Mouse (Mus musculus): ENCODE measurements around the gene Serpina11.

Serpina11 gene

GRCm38 (mm10) chr12:103989857-103990256 lies at the start of gene Serpina11:
Serpina11 (minus strand) TSS chr12:103989957.
- DNase-seq (ENCODE audit: low read depth in 1 of 2, low spot score in 2 of 2): no peak

- no peak for DNase-seq (ENCODE audit: low read depth in 1 of 2, low spot score in 2 of 2)
Measured at GRCm38 (mm10) chr12:104038181-104038580, 48.4 kb upstream of the Serpina11 start.

DNA sequence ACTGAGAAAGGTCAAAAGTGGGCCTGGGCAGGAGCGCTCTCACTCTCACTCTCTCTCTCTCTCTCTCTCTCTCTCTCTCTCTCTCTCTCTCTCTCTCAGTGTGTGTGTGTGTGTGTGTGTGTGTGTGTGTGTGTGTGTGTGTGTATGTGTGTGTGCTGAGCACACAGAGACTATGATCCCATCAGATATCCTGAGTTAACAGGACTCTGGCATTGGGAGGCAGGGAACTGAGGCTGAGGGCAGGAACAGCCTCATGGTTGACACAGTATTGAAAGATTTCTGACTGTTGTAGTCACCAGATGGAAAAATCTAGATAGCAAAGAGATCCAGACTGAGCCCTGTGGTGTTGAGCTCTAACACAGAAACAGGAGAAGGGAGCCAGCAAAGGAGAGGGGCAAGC lies 44.0 kb upstream of the Serpina11 start:
- DNase-seq (ENCODE audit: low read depth in 1 of 2, low spot score in 2 of 2): no peak

DNA sequence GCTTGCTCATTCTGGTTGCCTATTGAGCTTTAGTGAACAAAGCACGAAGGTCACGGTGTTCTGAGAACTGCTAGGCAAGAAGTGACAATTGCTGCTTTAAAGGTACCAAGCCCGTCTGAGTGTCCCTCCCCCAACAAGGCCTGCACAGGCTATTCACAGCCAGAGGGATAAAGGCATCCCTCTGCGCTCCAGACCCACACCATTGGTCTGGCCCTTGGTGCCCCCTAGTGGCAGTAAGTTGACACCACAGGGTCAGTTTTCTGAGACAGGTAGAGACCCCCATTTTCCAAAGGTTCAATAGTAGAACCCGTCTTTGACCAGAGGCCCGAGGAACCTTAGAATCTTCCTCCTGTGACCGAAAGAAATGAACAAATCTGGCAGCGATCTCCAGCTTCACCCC lies 40.2 kb upstream of the Serpina11 start:
- DNase-seq (ENCODE audit: low read depth in 1 of 2, low spot score in 2 of 2): no peak

DNA sequence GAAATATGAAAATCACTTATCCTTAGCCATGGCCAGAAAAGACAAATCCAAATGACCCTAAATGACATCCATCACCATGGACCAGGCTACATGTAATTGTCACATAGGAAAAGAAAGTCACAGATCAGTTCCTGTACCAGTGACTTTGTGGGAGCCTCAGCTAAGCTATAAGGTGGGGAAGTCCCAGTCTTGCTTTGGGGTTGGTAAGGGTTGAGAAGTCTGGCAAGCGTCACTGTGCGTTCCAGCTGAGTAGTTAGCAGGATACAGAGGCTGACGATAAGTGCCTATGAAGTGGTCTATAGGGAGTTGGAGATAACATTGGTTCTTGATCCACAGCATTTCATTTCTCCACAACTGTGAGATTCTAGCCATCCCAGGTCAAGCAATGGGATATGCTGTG lies 25.5 kb upstream of the Serpina11 start:
- no peak for DNase-seq (ENCODE audit: low read depth in 1 of 2, low spot score in 2 of 2)

- DNase-seq (ENCODE audit: low read depth in 1 of 2, low spot score in 2 of 2): no peak
Measured at GRCm38 (mm10) chr12:104013620-104014019, 23.9 kb upstream of the Serpina11 start, which contains the start of gene Serpina9. Serpina9 (minus strand) TSS chr12:104013755.

DNA sequence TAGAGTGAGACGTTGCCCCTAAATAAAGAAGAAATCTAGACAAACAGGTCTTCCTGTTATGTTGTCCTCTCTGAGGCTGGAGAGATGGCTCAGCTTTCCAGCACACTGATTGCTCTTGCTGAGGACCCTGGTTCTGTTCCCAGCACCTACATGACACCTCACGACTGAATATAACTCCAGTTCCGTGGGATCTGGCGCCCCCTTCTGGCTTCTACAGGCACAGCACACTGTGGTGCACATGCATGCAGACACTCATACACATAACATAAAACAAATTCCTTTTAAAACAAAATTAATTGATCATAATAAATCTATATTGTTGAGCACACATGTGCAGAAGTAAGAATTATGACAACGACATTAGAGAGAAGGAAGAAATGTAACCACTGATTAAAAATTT lies 14.9 kb upstream of the Serpina11 start:
- DNase-seq (ENCODE audit: low read depth in 1 of 2, low spot score in 2 of 2): no peak

DNA sequence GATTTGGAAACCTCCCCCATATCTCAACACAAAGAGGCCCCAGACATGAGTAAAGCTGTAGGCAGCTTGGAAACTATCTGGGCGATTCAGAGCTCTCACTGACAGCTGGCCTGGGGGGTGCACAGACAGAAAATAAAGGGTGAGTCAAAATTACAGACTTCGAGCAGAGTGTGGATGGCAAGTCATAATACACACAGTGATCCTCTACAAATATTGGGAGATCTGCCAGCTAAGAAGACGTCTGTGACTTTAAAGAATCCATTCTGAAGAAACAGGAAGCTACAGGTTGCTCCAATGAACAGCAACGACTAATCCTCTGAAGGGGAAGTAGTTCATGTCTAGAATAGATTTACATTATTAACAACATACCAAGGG lies 13.5 kb upstream of the Serpina11 start:
- no peak for DNase-seq (ENCODE audit: low read depth in 1 of 2, low spot score in 2 of 2)

DNA sequence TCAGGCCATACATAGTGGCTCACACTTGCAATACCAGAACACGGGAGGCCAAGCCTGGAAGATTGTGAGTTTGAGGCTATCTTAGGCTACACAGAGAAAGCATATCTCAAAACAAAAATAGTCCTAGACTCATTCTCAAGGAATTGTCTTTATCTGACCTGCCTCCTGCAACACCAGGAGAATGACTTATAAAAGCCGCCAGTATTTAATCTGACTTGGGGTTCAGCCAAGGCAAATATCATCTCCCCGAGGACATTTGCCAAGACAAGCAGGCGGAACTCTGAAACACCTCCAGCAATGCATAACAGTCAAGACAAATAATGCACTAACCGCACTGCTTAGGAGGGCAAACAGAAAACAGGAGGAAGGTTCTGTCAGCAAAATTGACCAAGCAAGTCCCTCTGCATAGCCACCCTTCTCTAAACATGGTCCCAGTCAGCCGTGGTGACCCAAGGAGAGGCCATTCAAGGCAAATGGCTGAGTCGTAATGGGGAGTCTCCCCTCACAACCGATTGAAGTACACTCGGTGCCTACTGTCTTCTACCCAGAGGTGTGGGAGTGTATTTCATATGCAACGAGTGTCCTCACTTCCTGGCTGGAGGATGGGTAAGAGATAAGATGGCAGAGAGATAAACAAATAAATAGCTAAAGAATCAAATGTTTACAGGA lies 12.9 kb upstream of the Serpina11 start:
- no peak for DNase-seq (ENCODE audit: low read depth in 1 of 2, low spot score in 2 of 2)

- DNase-seq (ENCODE audit: low read depth in 1 of 2, low spot score in 2 of 2): no peak
Measured at GRCm38 (mm10) chr12:104000594-104000993, 10.8 kb upstream of the Serpina11 start.

- DNase-seq (ENCODE audit: low read depth in 1 of 2, low spot score in 2 of 2): no peak
Measured at GRCm38 (mm10) chr12:103999611-104000010, 9.9 kb upstream of the Serpina11 start.

DNA sequence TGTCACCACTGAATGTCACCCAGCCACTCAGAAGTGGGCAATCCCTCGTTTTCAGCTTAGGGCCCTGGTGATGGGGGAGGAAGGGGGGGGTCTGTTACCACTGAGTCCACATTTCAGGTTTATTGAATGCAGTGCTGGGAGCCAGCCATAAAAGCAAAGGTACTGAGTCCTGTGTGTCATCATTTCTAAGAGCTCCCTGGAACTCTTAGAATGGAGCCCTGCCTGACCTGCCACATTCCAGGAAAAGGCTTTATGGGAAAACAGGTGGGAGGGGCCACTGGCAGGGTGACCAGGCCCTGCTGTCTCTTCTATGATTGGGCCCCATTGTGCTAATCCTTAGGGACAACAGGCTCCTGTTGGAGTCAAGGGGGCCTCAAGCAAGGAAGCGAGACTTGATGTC lies 6.8 kb upstream of the Serpina11 start:
- DNase-seq (ENCODE audit: low read depth in 1 of 2, low spot score in 2 of 2): no peak

DNA sequence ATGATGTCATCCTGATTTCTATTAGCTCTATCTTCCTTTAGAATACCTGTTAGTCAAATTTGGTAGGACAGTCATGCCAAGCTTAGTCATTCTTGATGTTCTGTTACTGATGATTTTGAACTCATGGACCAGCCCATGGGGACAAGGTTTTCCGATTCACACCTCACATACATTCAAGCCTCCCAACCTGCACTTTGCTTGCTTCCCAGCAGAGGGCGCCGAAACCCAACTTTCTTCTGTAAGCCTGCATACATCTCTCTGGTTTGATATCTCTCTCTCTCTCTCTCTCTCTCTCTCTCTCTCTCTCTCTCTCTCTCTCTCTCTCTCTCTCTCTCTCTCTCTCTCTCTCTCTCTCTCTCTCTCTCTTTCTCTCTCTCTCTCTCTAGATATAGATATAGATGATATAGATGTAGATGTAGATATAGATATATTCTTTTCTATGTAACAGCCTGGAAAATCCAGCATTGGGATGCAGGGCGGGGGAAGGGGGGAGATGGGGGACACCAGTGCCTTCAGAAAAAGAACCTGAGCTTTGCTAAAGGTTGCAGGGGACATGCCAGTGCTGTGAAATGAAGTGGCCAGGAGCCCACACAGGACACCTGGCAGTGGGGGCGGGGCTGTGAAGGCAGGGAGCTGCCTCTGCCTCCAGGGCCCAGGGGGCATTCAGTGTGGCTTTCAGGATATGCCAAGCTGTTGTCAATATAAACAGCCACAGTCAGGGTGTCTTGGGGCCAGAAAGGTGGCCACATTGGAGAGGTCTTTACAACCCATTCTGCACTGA lies 5.7 kb upstream of the Serpina11 start:
- no peak for DNase-seq (ENCODE audit: low read depth in 1 of 2, low spot score in 2 of 2)

- no peak for DNase-seq (ENCODE audit: low read depth in 1 of 2, low spot score in 2 of 2)
Measured at GRCm38 (mm10) chr12:103992945-103993344, 3.2 kb upstream of the Serpina11 start.

- no peak for DNase-seq (ENCODE audit: low read depth in 1 of 2, low spot score in 2 of 2)
Measured at GRCm38 (mm10) chr12:103989514-103989767, 316 bp downstream of the Serpina11 start.

- no peak for DNase-seq (ENCODE audit: low read depth in 1 of 2, low spot score in 2 of 2)
Measured at GRCm38 (mm10) chr12:103988754-103989513, 823 bp downstream of the Serpina11 start.

DNA sequence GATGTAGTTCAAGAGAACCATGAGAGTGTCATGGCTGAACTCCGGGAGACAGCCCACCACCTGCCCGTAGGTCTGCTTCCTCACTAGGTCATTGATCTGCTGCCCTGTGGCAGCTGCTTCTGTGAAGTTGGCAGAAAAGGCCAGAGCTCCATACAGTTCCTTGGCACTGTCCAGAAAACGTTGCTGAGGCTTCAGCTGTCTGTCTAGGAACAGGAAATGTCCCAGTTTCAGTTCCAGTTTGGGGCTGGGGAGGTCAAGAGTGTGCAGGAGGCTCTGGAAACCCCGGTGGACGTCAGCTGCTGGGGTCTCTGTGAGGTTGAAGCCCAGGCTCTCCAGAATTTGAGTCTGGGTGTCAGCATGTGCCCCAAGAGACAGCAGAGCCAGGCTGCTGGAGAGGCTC lies 3.9 kb downstream of the Serpina11 start:
- no peak for DNase-seq (ENCODE audit: low read depth in 1 of 2, low spot score in 2 of 2)

GRCm38 (mm10) chr12:103984935-103985334 lies 4.8 kb downstream of the Serpina11 start:
- no peak for DNase-seq (ENCODE audit: low read depth in 1 of 2, low spot score in 2 of 2)

DNA sequence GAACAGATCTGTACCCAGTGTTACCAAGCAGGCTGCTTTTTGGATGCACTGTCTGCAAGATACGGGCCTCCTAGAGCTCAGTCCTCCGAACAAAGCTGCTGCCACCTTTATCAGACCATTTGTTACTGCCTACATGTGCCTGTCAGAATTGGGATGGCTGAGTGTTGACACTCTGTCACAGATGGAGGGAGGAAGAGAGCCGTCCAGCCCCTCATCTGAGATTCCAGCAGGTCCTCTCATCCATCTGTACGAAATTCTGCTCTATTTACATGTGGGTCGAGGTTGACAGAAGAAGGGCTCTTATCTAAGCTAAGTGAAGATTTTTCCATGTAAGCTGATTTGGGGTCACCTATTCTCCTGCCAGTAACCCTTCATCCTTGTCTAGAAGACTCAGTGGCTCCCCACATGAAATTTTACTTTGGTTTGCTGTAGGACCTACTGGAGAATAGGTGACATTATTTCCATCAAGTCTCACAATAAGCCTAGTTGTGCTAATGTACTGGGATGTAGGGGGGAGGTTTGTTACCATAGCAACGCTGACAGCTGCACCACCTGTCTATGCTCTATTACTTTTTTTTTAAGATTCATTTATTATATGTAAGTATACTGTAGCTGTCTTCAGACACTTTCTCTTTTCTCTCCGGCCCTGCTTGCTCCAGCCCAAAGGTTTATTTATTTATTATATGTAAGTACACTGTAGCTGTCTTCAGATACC lies 8.0 kb downstream of the Serpina11 start:
- DNase-seq (ENCODE audit: low read depth in 1 of 2, low spot score in 2 of 2): no peak

DNA sequence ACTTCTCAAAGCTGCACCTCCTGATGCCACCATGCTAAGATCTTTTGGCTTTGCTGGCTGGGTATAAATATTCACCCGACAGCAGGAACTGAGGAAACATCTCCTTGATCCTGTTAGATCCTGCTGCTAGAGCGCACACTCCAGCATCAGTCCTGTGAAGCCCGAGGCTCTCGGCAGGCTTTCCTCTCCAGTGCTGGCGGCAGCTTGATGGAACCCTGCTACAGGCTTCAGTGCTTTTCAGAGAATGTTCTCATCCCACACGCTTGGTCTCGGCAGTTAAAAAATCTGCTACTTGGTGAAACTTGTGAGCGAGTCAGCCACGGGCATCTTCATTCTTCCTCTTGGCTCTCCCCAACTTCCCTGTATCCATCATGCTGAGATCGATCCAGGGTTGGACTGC lies 11.5 kb downstream of the Serpina11 start:
- no peak for DNase-seq (ENCODE audit: low read depth in 1 of 2, low spot score in 2 of 2)

GRCm38 (mm10) chr12:103977846-103978245 lies 11.9 kb downstream of the Serpina11 start:
- DNase-seq (ENCODE audit: low read depth in 1 of 2, low spot score in 2 of 2): no peak

DNA sequence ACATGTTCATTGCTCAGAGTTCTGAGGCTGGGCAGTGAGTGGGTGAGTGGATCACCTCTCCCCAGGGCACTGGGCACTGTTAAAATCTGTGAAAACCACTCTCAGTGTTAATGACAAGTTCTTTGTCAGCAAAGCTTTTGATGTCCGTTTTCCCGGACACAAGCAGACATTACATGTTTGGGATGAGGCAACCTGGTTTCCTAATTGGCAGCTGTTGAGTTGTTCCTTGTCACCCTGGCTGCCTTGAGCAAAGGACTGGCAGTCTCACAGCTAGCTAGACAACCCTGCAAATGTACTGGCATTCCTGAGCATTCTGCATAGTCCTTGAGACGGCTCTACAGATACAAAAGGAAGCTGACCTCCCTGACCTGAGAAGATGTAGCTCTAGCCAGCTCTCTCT lies 12.7 kb downstream of the Serpina11 start:
- DNase-seq (ENCODE audit: low read depth in 1 of 2, low spot score in 2 of 2): no peak
